Mouse (Mus musculus) thymus, adult 2 months (tissue): ENCODE measurements around the gene Col23a1.

Experiments
- CTCF ChIP-seq: fragments of 200-500 bp; IDR thresholded peaks from 2 replicates; pipeline ENCODE4 v1.5.1; 2012; ENCODE audit warnings: mild to moderate bottlenecking, control low read depth, low read length, moderate library complexity, borderline replicate concordance; ENCODE audit not compliant: control insufficient read depth, poor library complexity, insufficient read depth; ENCODE audit errors: extremely low read depth
- POLR2A ChIP-seq: fragments of 200-500 bp; IDR thresholded peaks from 2 replicates; pipeline ENCODE4 v1.6.1; 2012; ENCODE audit warnings: mild to moderate bottlenecking, low read length, control low read depth, moderate library complexity; ENCODE audit not compliant: control insufficient read depth, poor library complexity, insufficient read depth; ENCODE audit errors: extremely low read depth

DNA sequence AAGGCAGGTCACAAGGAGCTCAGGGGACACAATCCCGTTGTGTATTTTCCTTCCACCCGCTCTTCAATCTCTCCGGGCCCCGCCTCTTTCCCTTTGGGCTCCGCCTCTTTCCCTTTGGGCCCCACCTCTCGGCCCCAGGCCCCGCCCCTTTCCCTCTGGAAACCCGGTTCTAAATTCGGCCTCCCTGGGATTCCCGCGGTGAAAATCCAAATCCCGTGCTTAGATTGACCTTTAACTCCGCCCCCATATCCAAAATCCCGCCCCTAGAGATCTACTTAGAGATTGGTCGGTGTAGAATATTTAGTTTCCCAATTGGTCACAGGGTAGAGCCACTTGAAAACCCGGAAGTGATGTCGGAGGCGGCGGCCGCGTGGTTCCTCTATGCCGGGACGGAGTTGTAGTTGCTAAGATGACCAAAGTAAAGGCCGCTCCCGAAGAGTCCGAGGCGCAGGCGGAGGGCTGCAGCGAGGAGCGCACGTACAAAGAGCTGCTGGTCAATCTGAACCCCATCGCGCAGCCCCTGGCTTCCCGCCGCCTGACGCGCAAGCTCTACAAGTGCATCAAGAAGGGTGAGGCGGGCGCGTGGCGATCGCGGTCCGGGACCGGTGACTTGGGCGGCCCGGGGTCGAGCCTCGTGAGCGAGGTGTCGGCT, 329.8 kb downstream of the Col23a1 start, which contains the start of gene Nhp2:
- TF ChIP-seq CTCF, result 0 out of 2 replicates have a peak, but pooled peaks have one; percentile 24
- TF ChIP-seq POLR2A, result peak; percentile 48; the same call in 1 of the 2 replicates
